Mouse (Mus musculus) midbrain, embryonic 11.5 days (tissue): ENCODE data around the gene Dclk1. TPM values are rescaled to one million over a fixed set of nuclear protein-coding genes. Genes with fewer than 3 reads are reported as not detected.
A peak's percentile ranks its signal among the peaks of the same experiment; 100 is the strongest.

ENCODE experiments used
- ATAC-seq: fragments of 200-750 bp; cut with Nextera tagmentation; 2 replicates; pipeline ENCODE4 v1.8.0; 2017; ENCODE audit warnings: moderate TSS enrichment, moderate library complexity; ENCODE audit not compliant: low FRiP score
- DNase-seq: peaks from one replicate; pipeline ENCODE4 v3.0.0; 2015; ENCODE audit warnings: low spot score; ENCODE audit errors: missing footprints
- H3K27ac ChIP-seq: fragments of 300-500 bp; sonication (generic); 2 replicates; pipeline ENCODE4 v1.5.1; 2014; ENCODE audit warnings: low read depth, low read length
- H3K27me3 ChIP-seq: fragments of 300-500 bp; sonication (generic); 2 replicates; pipeline ENCODE4 v1.6.1; 2014; ENCODE audit warnings: mild to moderate bottlenecking, low read length, moderate library complexity, mixed read lengths; ENCODE audit not compliant: control insufficient read depth, insufficient read depth
- H3K36me3 ChIP-seq: fragments of 300-500 bp; sonication (generic); 2 replicates; pipeline ENCODE4 v1.6.1; 2014; ENCODE audit warnings: mild to moderate bottlenecking, low read length, moderate library complexity, mixed read lengths; ENCODE audit not compliant: control insufficient read depth, insufficient read depth
- H3K4me1 ChIP-seq: fragments of 300-500 bp; sonication (generic); 2 replicates; pipeline ENCODE4 v1.6.1; 2014; ENCODE audit warnings: low read length; ENCODE audit not compliant: control insufficient read depth, insufficient read depth
- H3K4me2 ChIP-seq: fragments of 300-500 bp; sonication (generic); 2 replicates; pipeline ENCODE4 v1.6.1; 2014; ENCODE audit warnings: mild to moderate bottlenecking, moderate library complexity
- H3K4me3 ChIP-seq: fragments of 300-500 bp; sonication (generic); 2 replicates; pipeline ENCODE4 v1.5.1; 2014; ENCODE audit warnings: low read depth, low read length
- H3K9ac ChIP-seq: fragments of 300-500 bp; sonication (generic); 2 replicates; pipeline ENCODE4 v1.6.1; 2014; ENCODE audit warnings: low read length
- H3K9me3 ChIP-seq: fragments of 300-500 bp; sonication (generic); 2 replicates; pipeline ENCODE4 v1.6.1; 2016; ENCODE audit warnings: low read length; ENCODE audit not compliant: control insufficient read depth
- WGBS: fragments of 180-500 bp; shearing (Covaris S2); extraction: QIAGEN DNeasy Blood & Tissue Kit; methylation state at CpG from one replicate; pipeline ENCODE4 v1.1.7; 2014; 5-methylcytosine and 5-hydroxymethylcytosine counted together
- polyA plus RNA-seq: library from polyadenylated mRNA; unstranded; fragments of >200 nt; fragmentation: Nextera tagmentation; extraction: Ambion mirVana; gene quantifications from 2 replicates; pipeline ENCODE4 v1.2.1, GENCODE M21; 2014

Gene Dclk1
- polyA plus RNA-seq, 1 experiment from 2014 or later, result 63.2 TPM

GRCm38 (mm10) chr3:55411547-55411946 lies 169.4 kb downstream of the Dclk1 start:
- H3K4me3 ChIP-seq, result no peak overlapping the region
- no peaks in the 10 kb centered on the region for H3K36me3 ChIP-seq
- H3K27me3 ChIP-seq, result no peaks in the 10 kb centered on the region
- H3K4me2 ChIP-seq, result no peak overlapping the region
- ATAC-seq, result no peak
- H3K27ac ChIP-seq, result no peak overlapping the region
- H3K9me3 ChIP-seq, result no peaks in the 10 kb centered on the region
- peaks cover 4% of the 10 kb centered on the region for H3K4me1 ChIP-seq
- no peak overlapping the region for H3K9ac ChIP-seq
- DNase-seq, result no peak

GRCm38 (mm10) chr3:55415527-55415950 lies 173.4 kb downstream of the Dclk1 start:
- Histone ChIP-seq H3K4me1 (peaks cover 15% of the 10 kb centered on the region), H3K27ac (no peak overlapping the region), H3K27me3 (no peaks in the 10 kb centered on the region), H3K9me3 (no peaks in the 10 kb centered on the region), H3K36me3 (no peaks in the 10 kb centered on the region), H3K9ac (peak overlapping the region; percentile 52), H3K4me2 (peak overlapping the region; percentile 30; the same call in 1 of the 2 replicates), H3K4me3 (no peak overlapping the region)
- 15% methylated on average over 14 of the region's 14 CpGs for whole genome bisulfite sequencing
- DNase-seq, result peak; percentile 93
- peak; percentile 45; the same call in 1 of the 2 replicates for ATAC-seq

- 65% methylated on average over 6 of the region's 6 CpGs for WGBS
- H3K4me2 ChIP-seq, result no peak overlapping the region
- H3K4me3 ChIP-seq, result no peak overlapping the region
- H3K27ac ChIP-seq, result no peak overlapping the region
- no peaks in the 10 kb centered on the region for H3K36me3 ChIP-seq
- DNase-seq, result no peak
- no peaks in the 10 kb centered on the region for H3K27me3 ChIP-seq
- H3K9me3 ChIP-seq, result no peaks in the 10 kb centered on the region
- ATAC-seq, result peak; percentile 36; the same call in 1 of the 2 replicates
- peaks cover 21% of the 10 kb centered on the region for H3K4me1 ChIP-seq
- H3K9ac ChIP-seq, result no peak overlapping the region
These were observed 176.7 kb downstream of the Dclk1 start for GRCm38 (mm10) chr3:55418845-55419244.

- Histone ChIP-seq H3K4me2 (no peak overlapping the region), H3K27me3 (no peaks in the 10 kb centered on the region), H3K27ac (no peak overlapping the region), H3K4me1 (peaks cover 23% of the 10 kb centered on the region), H3K9ac (no peak overlapping the region), H3K4me3 (no peak overlapping the region), H3K9me3 (no peaks in the 10 kb centered on the region), H3K36me3 (no peaks in the 10 kb centered on the region)
- ATAC-seq, result 0 out of 2 replicates have a peak, but pooled peaks have one; percentile 22
- DNase-seq, result peak; percentile 89
- 16% methylated on average over 3 of the region's 3 CpGs for WGBS
These were observed 177.2 kb downstream of the Dclk1 start for GRCm38 (mm10) chr3:55419334-55419733.

GRCm38 (mm10) chr3:55420436-55421083 lies 178.4 kb downstream of the Dclk1 start:
- H3K4me1 ChIP-seq, result peaks cover 24% of the 10 kb centered on the region
- 49% methylated on average over 8 of the region's 8 CpGs for WGBS
- ATAC-seq (no peak), DNase-seq (no peak)
- H3K27ac ChIP-seq, result no peak overlapping the region
- no peak overlapping the region for H3K4me3 ChIP-seq
- no peak overlapping the region for H3K9ac ChIP-seq
- no peaks in the 10 kb centered on the region for H3K36me3 ChIP-seq
- H3K4me2 ChIP-seq, result no peak overlapping the region
- H3K9me3 ChIP-seq, result no peaks in the 10 kb centered on the region
- no peaks in the 10 kb centered on the region for H3K27me3 ChIP-seq

- Histone ChIP-seq H3K9ac (no peak overlapping the region), H3K27me3 (no peaks in the 10 kb centered on the region), H3K36me3 (no peaks in the 10 kb centered on the region), H3K4me1 (peaks cover 18% of the 10 kb centered on the region), H3K4me2 (peak overlapping the region; percentile 2), H3K27ac (no peak overlapping the region), H3K4me3 (peak overlapping the region; percentile 2; the same call in 1 of the 2 replicates), H3K9me3 (no peaks in the 10 kb centered on the region)
- DNase-seq (peak; percentile 86), ATAC-seq (peak; percentile 89)
- WGBS, result 21% methylated on average over 11 of the region's 11 CpGs
These were observed 181.7 kb downstream of the Dclk1 start for GRCm38 (mm10) chr3:55423640-55424397.

GRCm38 (mm10) chr3:55430022-55430549 lies 187.9 kb downstream of the Dclk1 start:
- H3K36me3 ChIP-seq, result no peaks in the 10 kb centered on the region
- no peaks in the 10 kb centered on the region for H3K4me1 ChIP-seq
- no peak overlapping the region for H3K4me2 ChIP-seq
- H3K27ac ChIP-seq, result no peak overlapping the region
- WGBS, result 98% methylated on average over 2 of the region's 2 CpGs
- H3K9ac ChIP-seq, result no peak overlapping the region
- no peak overlapping the region for H3K4me3 ChIP-seq
- H3K27me3 ChIP-seq, result no peaks in the 10 kb centered on the region
- DNase-seq (no peak), ATAC-seq (no peak)
- no peaks in the 10 kb centered on the region for H3K9me3 ChIP-seq

- no peaks in the 10 kb centered on the region for H3K27me3 ChIP-seq
- ATAC-seq (no peak), DNase-seq (no peak)
- WGBS, result 94% methylated on average over 3 of the region's 3 CpGs
- no peaks in the 10 kb centered on the region for H3K36me3 ChIP-seq
- no peaks in the 10 kb centered on the region for H3K4me1 ChIP-seq
- H3K4me2 ChIP-seq, result no peak overlapping the region
- no peak overlapping the region for H3K4me3 ChIP-seq
- H3K9ac ChIP-seq, result no peak overlapping the region
- H3K27ac ChIP-seq, result no peak overlapping the region
- no peaks in the 10 kb centered on the region for H3K9me3 ChIP-seq
These were observed 189.1 kb downstream of the Dclk1 start for GRCm38 (mm10) chr3:55431223-55431622.

GRCm38 (mm10) chr3:55434276-55434675 lies 192.1 kb downstream of the Dclk1 start:
- Histone ChIP-seq H3K4me2 (no peak overlapping the region), H3K27me3 (no peaks in the 10 kb centered on the region), H3K27ac (no peak overlapping the region), H3K9ac (no peak overlapping the region), H3K9me3 (no peaks in the 10 kb centered on the region), H3K36me3 (no peaks in the 10 kb centered on the region), H3K4me3 (no peak overlapping the region), H3K4me1 (no peaks in the 10 kb centered on the region)
- ATAC-seq (no peak), DNase-seq (no peak)
- WGBS, result 90% methylated on average over 1 of the region's 1 CpGs
